Mouse (Mus musculus): ENCODE results near the gene Tmem247. TPM values are rescaled to one million over a fixed set of nuclear protein-coding genes. Genes with fewer than 3 reads are reported as not detected.
A peak's percentile ranks its signal among the peaks of the same experiment; 100 is the strongest.

The Tmem247 gene
- polyA plus RNA-seq, 1 experiment from 2014 or later = not detected

DNA sequence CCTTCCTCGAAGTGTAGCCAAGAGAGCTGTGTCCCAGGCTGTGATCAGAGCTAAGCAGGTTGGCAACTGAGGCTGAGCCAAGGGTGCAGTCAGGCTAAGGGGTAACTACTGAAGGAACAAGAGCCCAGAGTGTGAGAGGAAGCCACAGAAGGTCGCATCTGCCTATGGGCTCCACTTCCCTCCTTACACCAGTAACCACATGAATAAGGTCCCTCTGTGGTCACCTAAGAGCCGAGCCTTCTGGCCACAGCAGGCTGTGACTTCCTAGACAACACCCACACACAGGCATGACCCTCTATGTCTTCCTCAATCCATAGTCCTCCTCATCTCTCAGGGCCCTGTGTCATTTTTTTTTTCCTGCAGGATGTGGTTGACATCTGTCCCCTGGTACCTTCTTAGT is 12.9 kb upstream of the Tmem247 start:
- WGBS = 86% methylated on average over 3 of the region's 3 CpGs
- Histone ChIP-seq H3K4me1 (peaks cover 31% of the 10 kb centered on the region), H3K4me3 (no peak overlapping the region), H3K9me3 (replicated peaks) (no peaks in the 10 kb centered on the region), H3K27me3 (ENCODE audit: low read depth, poor library complexity, severe bottlenecking) (peaks cover 21% of the 10 kb centered on the region; the same call in 1 of the 2 replicates), H3K36me3 (no peaks in the 10 kb centered on the region), H3K27ac (no peak overlapping the region)
- peak; percentile 29 for DNase-seq (ENCODE audit: low spot score)

DNA sequence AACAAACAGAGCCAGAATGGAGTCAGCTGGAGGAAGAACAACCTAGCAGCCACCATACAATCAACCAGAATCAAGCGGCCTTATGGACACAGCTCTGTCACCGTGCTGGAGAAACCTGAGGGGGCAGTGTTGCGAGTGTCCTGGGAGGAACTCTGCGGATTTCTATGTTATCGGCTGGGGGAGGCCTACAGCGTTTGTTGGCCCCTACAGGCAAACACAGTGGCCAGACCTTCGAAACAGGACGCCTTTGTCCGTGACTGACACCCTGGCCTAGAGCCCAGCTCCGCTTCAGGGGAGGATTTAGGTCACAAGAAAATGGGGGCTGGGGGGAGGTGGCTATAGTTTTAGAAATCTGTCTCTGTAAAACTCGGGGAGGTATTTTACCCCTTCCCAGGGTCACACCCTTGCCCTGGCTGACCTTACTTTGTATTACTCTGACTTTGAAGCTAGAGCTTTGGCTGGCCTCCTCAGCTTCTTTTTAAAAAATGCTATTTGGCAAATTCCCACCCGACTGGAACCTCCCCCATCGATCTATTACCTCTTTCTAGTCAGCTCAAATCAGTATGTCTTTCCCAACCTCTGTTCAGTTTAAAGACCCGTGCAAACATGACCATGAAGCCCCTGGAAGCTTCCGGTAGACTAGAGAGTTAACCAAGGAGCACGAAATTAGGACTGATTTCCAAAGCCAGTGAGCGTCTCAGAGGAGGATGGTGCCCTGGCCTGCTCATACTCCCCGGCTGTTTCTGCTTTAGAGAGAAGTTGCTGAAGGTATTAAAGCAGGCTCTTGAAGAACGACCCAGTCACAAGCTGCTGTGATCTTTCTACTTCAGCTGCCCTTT is 11.6 kb upstream of the Tmem247 start:
- Histone ChIP-seq H3K27ac (peak overlapping the region; percentile 50; the same call in 1 of the 2 replicates), H3K9me3 (replicated peaks) (no peaks in the 10 kb centered on the region), H3K4me1 (peaks cover 31% of the 10 kb centered on the region), H3K27me3 (ENCODE audit: low read depth, poor library complexity, severe bottlenecking) (peaks cover 21% of the 10 kb centered on the region; the same call in 1 of the 2 replicates), H3K36me3 (no peaks in the 10 kb centered on the region), H3K4me3 (no peak overlapping the region)
- peak; percentile 56 for DNase-seq (ENCODE audit: low spot score)
- WGBS = 37% methylated on average over 19 of the region's 19 CpGs

DNA sequence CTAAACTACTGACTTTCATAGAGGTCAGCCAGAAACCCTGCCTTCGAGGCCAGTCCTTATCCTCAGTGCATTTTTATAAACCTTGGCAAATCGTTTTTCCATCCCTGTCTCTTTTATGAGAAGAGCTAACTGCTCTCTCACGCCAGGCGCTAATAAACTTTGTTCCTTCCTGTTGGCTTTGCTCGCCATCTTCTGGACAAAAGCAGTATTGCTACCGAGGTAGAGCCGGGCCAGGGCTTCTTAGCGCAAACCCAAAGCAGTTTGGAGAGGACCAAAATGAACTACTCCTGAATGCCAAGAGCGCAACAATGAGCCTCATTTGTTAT is 11.0 kb upstream of the Tmem247 start:
- peaks cover 31% of the 10 kb centered on the region for H3K4me1 ChIP-seq
- 5% methylated on average over 9 of the region's 9 CpGs for WGBS
- peak; percentile 86 for DNase-seq (ENCODE audit: low spot score)
- no peak overlapping the region for H3K4me3 ChIP-seq
- H3K27ac ChIP-seq = no peak overlapping the region
- H3K36me3 ChIP-seq = no peaks in the 10 kb centered on the region
- no peaks in the 10 kb centered on the region for H3K9me3 ChIP-seq (replicated peaks)
- peaks cover 21% of the 10 kb centered on the region; the same call in 1 of the 2 replicates for H3K27me3 ChIP-seq (ENCODE audit: low read depth, poor library complexity, severe bottlenecking)

DNA sequence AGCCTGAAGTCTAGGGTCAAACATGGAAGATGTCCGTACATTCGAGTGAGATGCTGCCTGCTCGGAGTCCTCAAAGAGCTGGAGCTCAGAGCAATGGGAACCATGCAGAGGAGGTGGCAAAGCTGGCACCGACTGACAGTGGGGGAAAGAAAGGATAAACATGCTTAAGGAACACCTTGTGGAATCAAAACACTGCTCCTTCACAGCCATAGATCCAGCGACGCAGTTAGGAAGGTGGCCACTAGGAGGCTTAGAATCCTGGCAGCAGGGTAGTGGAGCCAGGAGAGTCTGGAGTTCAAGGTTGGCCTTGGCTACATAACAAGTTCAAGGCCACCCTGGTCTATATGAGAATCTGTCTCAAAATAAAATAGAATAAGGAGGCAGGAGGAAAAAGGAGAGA is 10.5 kb upstream of the Tmem247 start:
- WGBS = 34% methylated on average over 6 of the region's 6 CpGs

DNA sequence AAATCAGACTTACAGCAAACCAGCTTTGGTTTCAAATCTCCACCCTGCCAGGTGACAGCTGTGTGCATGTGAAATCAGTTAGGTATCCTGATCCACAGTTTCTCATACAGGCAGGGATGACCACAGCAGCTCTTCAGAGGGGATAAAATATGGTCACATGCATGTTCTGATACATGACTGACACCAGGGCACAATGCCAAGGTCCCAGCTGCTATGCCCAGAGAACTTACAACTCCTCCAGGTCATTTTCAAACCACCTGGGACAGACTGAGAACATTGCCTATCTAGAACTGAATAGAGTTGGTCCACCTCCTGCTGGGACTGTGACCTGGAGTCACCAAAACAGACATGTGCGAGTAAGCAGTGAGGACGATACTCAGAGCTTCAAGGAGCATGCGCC is 10.1 kb upstream of the Tmem247 start:
- DNase-seq (ENCODE audit: low spot score) = peak; percentile 15

More for the DNA sequence above, 10.5 kb upstream of the Tmem247 start:
- Histone ChIP-seq H3K27me3 (ENCODE audit: low read depth, poor library complexity, severe bottlenecking) (peaks cover 21% of the 10 kb centered on the region; the same call in 1 of the 2 replicates), H3K4me3 (no peak overlapping the region), H3K36me3 (no peaks in the 10 kb centered on the region), H3K4me1 (peaks cover 31% of the 10 kb centered on the region), H3K9me3 (replicated peaks) (no peaks in the 10 kb centered on the region), H3K27ac (no peak overlapping the region)
- peak; percentile 41 for DNase-seq (ENCODE audit: low spot score)

DNA sequence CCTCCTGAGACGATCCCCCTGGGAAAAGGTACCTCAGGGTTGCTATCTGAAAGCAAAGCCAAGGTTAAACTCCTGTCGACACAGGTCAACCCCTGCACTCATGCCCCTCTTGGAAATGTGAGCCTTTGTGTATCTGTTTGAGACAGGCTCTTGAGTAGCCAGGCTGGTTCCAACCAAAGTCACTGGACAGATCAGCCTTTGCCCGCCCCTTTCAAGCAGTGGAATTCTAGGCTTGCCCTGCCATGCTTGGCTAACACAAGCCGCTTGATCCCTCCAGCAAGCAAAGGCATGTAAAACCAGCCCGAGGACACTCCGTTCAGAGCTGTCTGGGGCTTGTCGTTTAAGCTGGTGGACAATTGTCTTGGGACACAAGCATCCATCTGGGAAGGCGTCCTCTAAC is 8.8 kb upstream of the Tmem247 start:
- H3K4me3 ChIP-seq = no peak overlapping the region
- H3K9me3 ChIP-seq (replicated peaks) = no peaks in the 10 kb centered on the region
- 72% methylated on average over 8 of the region's 8 CpGs for WGBS
- H3K36me3 ChIP-seq = no peaks in the 10 kb centered on the region
- H3K27ac ChIP-seq = no peak overlapping the region
- peak; percentile 26 for DNase-seq (ENCODE audit: low spot score)
- peaks cover 31% of the 10 kb centered on the region for H3K4me1 ChIP-seq
- H3K27me3 ChIP-seq (ENCODE audit: low read depth, poor library complexity, severe bottlenecking) = peaks cover 21% of the 10 kb centered on the region; the same call in 1 of the 2 replicates

More for the DNA sequence above, 10.1 kb upstream of the Tmem247 start:
- Histone ChIP-seq H3K27me3 (ENCODE audit: low read depth, poor library complexity, severe bottlenecking) (peaks cover 21% of the 10 kb centered on the region; the same call in 1 of the 2 replicates), H3K27ac (no peak overlapping the region), H3K9me3 (replicated peaks) (no peaks in the 10 kb centered on the region), H3K4me3 (no peak overlapping the region), H3K4me1 (peaks cover 31% of the 10 kb centered on the region), H3K36me3 (no peaks in the 10 kb centered on the region)
- 90% methylated on average over 3 of the region's 3 CpGs for WGBS

DNA sequence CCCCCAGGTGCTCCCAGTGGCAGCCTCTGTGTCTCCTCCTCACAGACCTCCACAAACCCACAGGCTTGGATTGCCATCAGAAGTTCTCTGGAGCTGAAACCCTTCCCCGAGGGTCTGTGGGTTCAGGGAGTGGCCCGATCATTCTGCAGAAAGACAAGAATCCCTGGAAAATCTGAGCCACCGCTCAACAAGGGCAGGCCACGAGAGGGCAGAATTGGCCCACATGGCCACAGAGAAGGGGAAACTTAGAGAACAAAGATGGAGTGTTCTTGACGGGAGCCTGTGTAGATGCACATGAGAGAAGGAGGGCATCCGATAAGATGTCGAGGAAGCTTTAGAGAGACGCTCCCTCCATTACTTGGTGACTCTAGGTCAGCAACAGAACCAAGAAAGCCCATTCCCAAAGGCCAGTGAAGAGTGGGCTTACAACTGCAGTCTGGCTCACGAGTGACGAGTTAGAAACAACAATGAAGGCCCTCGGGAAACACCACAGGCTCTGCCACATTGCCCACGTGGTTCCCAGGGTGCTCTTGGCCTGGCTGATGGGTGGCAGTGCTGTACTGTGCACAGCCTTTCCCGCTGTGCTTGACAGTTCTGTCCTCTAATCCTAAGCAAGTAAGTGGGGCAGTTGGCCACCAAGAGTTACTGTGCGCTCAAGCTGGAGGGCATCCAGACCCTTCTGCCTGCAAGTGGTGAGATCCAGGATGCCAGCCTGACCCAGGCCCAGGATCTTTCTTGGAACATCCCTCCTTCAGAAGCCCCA is 7.2 kb upstream of the Tmem247 start:
- Histone ChIP-seq H3K36me3 (no peaks in the 10 kb centered on the region), H3K27ac (no peak overlapping the region), H3K4me1 (peaks cover 20% of the 10 kb centered on the region), H3K9me3 (replicated peaks) (no peaks in the 10 kb centered on the region), H3K4me3 (no peak overlapping the region), H3K27me3 (ENCODE audit: low read depth, poor library complexity, severe bottlenecking) (peaks cover 15% of the 10 kb centered on the region; the same call in 1 of the 2 replicates)
- DNase-seq (ENCODE audit: low spot score) = peak; percentile 51
- 83% methylated on average over 14 of the region's 14 CpGs for WGBS

DNA sequence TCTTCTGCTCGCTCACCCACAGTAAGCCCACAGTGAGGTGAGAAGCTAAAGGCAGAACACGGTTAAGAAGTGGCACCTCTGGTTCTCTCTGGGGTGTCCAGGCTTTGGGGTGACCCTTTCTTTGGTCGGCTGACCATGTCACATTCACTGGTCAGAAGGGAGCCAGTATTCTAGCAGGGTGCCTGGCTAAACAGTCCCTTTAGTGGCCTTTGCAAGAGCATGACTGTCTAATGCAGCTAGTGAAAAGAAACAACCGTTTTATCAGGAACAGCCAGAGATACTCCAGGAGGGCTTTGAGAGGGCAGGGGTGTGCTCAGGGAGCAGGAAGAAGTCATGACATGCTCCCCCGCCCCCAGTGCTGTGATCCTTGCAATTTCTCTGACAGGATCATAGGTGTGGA is 5.9 kb upstream of the Tmem247 start:
- Histone ChIP-seq H3K36me3 (no peaks in the 10 kb centered on the region), H3K4me1 (peaks cover 6% of the 10 kb centered on the region; the same call in 1 of the 2 replicates), H3K4me3 (no peak overlapping the region), H3K27me3 (ENCODE audit: low read depth, poor library complexity, severe bottlenecking) (peaks cover 15% of the 10 kb centered on the region; the same call in 1 of the 2 replicates), H3K27ac (no peak overlapping the region), H3K9me3 (replicated peaks) (no peaks in the 10 kb centered on the region)
- DNase-seq (ENCODE audit: low spot score) = peak; percentile 25
- 72% methylated on average over 5 of the region's 5 CpGs for WGBS

DNA sequence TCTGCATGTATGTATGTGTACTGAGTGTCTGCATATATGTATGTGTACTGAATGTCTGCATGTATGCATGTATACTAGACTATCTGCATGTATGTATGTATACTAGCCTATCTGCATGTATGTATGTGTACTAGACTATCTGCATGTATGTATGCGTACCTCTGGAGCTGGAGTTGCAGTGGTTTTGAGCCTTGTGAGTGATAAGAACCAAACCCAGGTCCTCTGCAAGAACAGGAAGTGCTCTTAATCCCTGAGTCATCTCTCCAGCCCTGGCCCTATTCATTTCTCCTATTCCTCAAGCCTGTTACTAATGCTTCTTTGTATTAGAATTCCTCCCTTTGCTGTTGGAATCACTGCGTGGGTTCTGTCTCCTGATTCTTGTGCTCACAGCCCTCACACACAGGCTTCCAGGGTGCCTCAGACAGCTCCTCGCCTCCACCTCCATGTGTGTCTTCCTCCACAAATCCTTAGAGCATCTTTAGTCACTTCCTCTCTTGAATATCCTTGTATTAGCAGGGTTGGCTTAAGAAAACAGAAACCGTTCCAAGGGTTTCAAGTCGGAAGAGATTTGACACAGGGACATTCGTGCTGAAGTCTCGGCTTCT is 4.0 kb upstream of the Tmem247 start:
- Histone ChIP-seq H3K27ac (no peak overlapping the region), H3K4me3 (no peak overlapping the region), H3K36me3 (no peaks in the 10 kb centered on the region), H3K27me3 (ENCODE audit: low read depth, poor library complexity, severe bottlenecking) (0 out of 2 replicates have a peak, but pooled peaks cover 4% of the 10 kb centered on the region), H3K4me1 (0 out of 2 replicates have a peak, but pooled peaks cover 3% of the 10 kb centered on the region), H3K9me3 (replicated peaks) (no peaks in the 10 kb centered on the region)
- WGBS = 82% methylated on average over 7 of the region's 7 CpGs
- DNase-seq (ENCODE audit: low spot score) = peak; percentile 21

DNA sequence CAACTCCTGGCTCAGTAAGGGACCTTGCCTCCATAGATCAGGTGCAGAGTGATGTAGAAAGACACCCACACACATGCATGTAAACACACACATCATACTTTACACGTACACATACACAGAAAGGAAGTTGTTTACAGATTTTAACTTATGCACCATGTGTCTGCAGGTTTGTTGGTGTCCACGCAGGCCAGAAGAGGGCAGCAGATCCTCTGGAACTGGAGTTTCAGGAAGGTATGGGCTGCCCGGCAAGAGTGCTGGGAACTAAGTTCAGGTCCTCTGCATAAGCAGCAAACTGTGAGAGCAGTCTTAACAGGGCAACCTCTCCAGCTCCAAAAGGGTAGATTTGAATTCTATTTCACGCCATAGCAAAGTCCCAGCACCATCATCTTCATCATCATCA is 1.6 kb upstream of the Tmem247 start:
- Histone ChIP-seq H3K9me3 (replicated peaks) (no peaks in the 10 kb centered on the region), H3K27ac (no peak overlapping the region), H3K36me3 (no peaks in the 10 kb centered on the region), H3K27me3 (ENCODE audit: low read depth, poor library complexity, severe bottlenecking) (no peaks in the 10 kb centered on the region), H3K4me1 (no peaks in the 10 kb centered on the region), H3K4me3 (no peak overlapping the region)
- no peak for DNase-seq (ENCODE audit: low spot score)
- 76% methylated on average over 4 of the region's 4 CpGs for WGBS

DNA sequence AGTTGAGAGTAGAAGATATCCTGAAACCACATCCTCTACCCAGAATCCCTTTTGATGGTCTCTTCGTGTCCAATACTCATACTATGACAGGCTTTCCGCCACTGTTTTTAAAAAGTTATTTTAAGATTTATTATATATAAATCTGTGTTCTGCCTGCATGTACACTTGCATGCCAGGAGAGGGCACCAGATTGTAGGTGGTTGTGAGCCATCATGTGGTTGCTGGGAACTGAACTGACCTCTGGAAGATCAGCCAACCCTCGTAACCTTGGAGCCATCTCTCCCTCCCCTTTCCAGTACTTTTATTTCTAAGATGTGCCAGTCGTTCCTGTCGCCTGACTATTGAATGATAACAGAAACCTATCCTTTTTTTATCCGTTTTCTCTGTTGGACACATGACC is 1.6 kb downstream of the Tmem247 start:
- 73% methylated on average over 6 of the region's 6 CpGs for WGBS
- no peak for DNase-seq (ENCODE audit: low spot score)
- H3K27me3 ChIP-seq (ENCODE audit: low read depth, poor library complexity, severe bottlenecking) = no peaks in the 10 kb centered on the region

DNA sequence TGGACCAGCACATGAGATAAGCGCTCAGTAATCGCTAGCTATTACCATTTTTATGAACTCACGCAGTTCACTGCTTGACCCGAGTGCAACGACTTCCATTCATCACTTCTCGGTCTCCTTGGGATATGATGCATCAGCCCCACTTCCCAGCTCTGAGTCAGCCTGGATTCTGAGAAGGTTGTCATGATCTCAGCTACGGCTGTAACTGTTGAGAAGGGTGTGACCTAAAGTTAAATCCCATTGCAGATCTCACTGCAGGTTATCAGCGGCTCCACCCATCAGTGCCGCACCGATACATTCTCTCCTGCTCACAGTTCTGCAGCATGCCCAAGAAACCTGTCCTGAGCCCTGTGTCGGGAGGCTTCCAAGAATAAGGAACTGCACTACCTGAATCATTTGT is 2.6 kb downstream of the Tmem247 start:
- Histone ChIP-seq H3K27ac (no peak overlapping the region), H3K27me3 (ENCODE audit: low read depth, poor library complexity, severe bottlenecking) (no peaks in the 10 kb centered on the region), H3K4me3 (no peak overlapping the region), H3K36me3 (no peaks in the 10 kb centered on the region), H3K9me3 (replicated peaks) (no peaks in the 10 kb centered on the region), H3K4me1 (peaks cover 14% of the 10 kb centered on the region)
- 88% methylated on average over 11 of the region's 11 CpGs for WGBS
- DNase-seq (ENCODE audit: low spot score) = no peak

More for the DNA sequence above, 1.6 kb downstream of the Tmem247 start:
- Histone ChIP-seq H3K36me3 (no peaks in the 10 kb centered on the region), H3K9me3 (replicated peaks) (no peaks in the 10 kb centered on the region), H3K27ac (no peak overlapping the region), H3K4me3 (no peak overlapping the region), H3K4me1 (peaks cover 12% of the 10 kb centered on the region)

Data from limb, embryonic 10.5 days (tissue).